Mouse (Mus musculus) urinary bladder, postnatal 4 days (tissue): ENCODE data around the gene Matk.

ENCODE experiments used
- DNase-seq, 2 experiments: peaks; one replicate each; pipeline ENCODE4 v3.0.0; 2021 to 2022; ENCODE audit warnings: low spot score in 2 of 2

Matk gene

GRCm38 (mm10) chr10:81303761-81304160 is 51.0 kb downstream of the Matk start:
- DNase-seq: no peak

- DNase-seq: no peak
Observed at GRCm38 (mm10) chr10:81304597-81305238, 52.0 kb downstream of the Matk start.

GRCm38 (mm10) chr10:81305663-81306062 is 52.9 kb downstream of the Matk start:
- DNase-seq: no peak

GRCm38 (mm10) chr10:81306173-81306668 is 53.5 kb downstream of the Matk start:
- no peak for DNase-seq

- DNase-seq: no peak
Observed at GRCm38 (mm10) chr10:81306837-81307682, 54.3 kb downstream of the Matk start.

GRCm38 (mm10) chr10:81309571-81309970 is 56.8 kb downstream of the Matk start:
- DNase-seq: no peak
